Mouse (Mus musculus): ENCODE results near the gene Nt5c3.

Nt5c3 gene

GRCm38 (mm10) chr6:56923726-56924707 is at the start of gene Nt5c3, which contains the start of gene Vmn1r4:
Gene Nt5c3, minus strand, starts transcription at chr6:56923932.
Gene Vmn1r4, plus strand, starts transcription at chr6:56924015.
- DNase-seq (ENCODE audit: low spot score in 2 of 2): peak; percentile 91 to 92

GRCm38 (mm10) chr6:56969973-56970372 is 46.2 kb upstream of the Nt5c3 start, which contains the start of gene Vmn1r5:
Gene Vmn1r5, plus strand, starts transcription at chr6:56970273.
- no peak for DNase-seq (ENCODE audit: low spot score in 2 of 2)

- no peak for DNase-seq (ENCODE audit: low spot score in 2 of 2)
Measured at GRCm38 (mm10) chr6:56956436-56956835, 32.7 kb upstream of the Nt5c3 start.

- no peak for DNase-seq (ENCODE audit: low spot score in 2 of 2)
Measured at GRCm38 (mm10) chr6:56934366-56934765, 10.6 kb upstream of the Nt5c3 start.

GRCm38 (mm10) chr6:56932464-56932863 is 8.7 kb upstream of the Nt5c3 start:
- no peak for DNase-seq (ENCODE audit: low spot score in 2 of 2)

GRCm38 (mm10) chr6:56931648-56932415 is 8.1 kb upstream of the Nt5c3 start:
- no peak for DNase-seq (ENCODE audit: low spot score in 2 of 2)

GRCm38 (mm10) chr6:56923331-56923725 is 404 bp downstream of the Nt5c3 start:
- DNase-seq (ENCODE audit: low spot score in 2 of 2): no peak

GRCm38 (mm10) chr6:56920222-56921092 is 3.3 kb downstream of the Nt5c3 start:
- no peak for DNase-seq (ENCODE audit: low spot score in 2 of 2)

- DNase-seq (ENCODE audit: low spot score in 2 of 2): no peak
Measured at GRCm38 (mm10) chr6:56919330-56920044, 4.2 kb downstream of the Nt5c3 start.

- no peak for DNase-seq (ENCODE audit: low spot score in 2 of 2)
Measured at GRCm38 (mm10) chr6:56917578-56918368, 6.0 kb downstream of the Nt5c3 start.

- no peak for DNase-seq (ENCODE audit: low spot score in 2 of 2)
Measured at GRCm38 (mm10) chr6:56916279-56916678, 7.5 kb downstream of the Nt5c3 start.

GRCm38 (mm10) chr6:56913092-56913858 is 10.5 kb downstream of the Nt5c3 start:
- DNase-seq (ENCODE audit: low spot score in 2 of 2): no peak

- DNase-seq (ENCODE audit: low spot score in 2 of 2): no peak
Measured at GRCm38 (mm10) chr6:56910910-56911309, 12.8 kb downstream of the Nt5c3 start.

GRCm38 (mm10) chr6:56908912-56909311 is 14.8 kb downstream of the Nt5c3 start:
- DNase-seq (ENCODE audit: low spot score in 2 of 2): peak in 1 of 2 experiments; percentile 51

GRCm38 (mm10) chr6:56908397-56908796 is 15.3 kb downstream of the Nt5c3 start:
- DNase-seq (ENCODE audit: low spot score in 2 of 2): no peak

GRCm38 (mm10) chr6:56907973-56908372 is 15.8 kb downstream of the Nt5c3 start:
- DNase-seq (ENCODE audit: low spot score in 2 of 2): no peak

GRCm38 (mm10) chr6:56906121-56906846 is 17.4 kb downstream of the Nt5c3 start:
- no peak for DNase-seq (ENCODE audit: low spot score in 2 of 2)

- no peak for DNase-seq (ENCODE audit: low spot score in 2 of 2)
Measured at GRCm38 (mm10) chr6:56905486-56905885, 18.2 kb downstream of the Nt5c3 start.
